Mouse (Mus musculus) bone marrow, adult 2 months (tissue): Measurements from ENCODE around the gene Ctu2.

ENCODE experiments used
- CTCF ChIP-seq: fragments of 200-500 bp; IDR thresholded peaks from 2 replicates; pipeline ENCODE4 v1.5.1; 2011; ENCODE audit warnings: low read length, control low read depth; ENCODE audit not compliant: control insufficient read depth, insufficient read depth
- POLR2A ChIP-seq: fragments of 200-500 bp; IDR thresholded peaks from 2 replicates; pipeline ENCODE4 v1.6.1; 2011; ENCODE audit warnings: low read depth, mild to moderate bottlenecking, control low read depth, low read length, borderline replicate concordance; ENCODE audit not compliant: control insufficient read depth

DNA sequence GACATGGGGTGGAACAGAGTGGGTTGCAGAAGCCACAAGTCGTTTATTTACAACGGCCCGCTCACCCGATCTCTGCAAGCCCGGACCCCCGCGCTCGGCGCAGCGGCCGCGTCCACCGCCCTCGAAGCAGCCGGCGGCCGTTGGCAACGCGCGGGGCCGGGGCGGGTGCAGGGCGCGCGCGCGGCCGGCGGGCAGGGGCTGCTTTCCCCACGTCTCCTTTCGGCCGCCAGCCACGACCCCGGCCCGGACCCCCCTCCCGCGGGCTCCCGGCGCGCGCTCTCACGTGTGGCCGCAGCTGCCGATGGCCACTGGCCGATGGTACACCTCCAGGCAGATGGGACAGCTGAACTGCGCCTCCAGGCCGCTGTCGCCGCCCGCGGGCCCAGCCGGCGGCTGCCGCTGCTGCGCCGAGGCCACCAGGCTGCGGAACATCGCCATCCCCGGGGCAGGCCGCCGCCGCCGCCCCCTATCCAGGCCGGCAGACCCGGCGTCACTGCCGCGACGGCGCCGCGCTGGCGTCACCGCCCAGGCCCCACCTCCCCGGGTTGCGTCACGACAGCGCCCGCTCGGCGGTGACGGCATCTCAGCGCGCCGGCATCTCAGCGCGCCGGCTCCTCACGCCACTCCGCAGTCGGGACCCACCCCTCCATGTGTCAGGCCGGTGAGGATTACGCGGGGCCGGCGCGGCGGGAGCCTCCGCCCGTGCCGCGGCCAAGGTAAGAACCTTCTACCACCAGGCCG is at the start of gene Ctu2, which contains the start of gene Rnf166:
- TF ChIP-seq CTCF, result no peak
- TF ChIP-seq POLR2A, result peak; percentile 58; the same call in 1 of the 2 replicates
